Mouse (Mus musculus) cerebellum, adult 9-11 months (tissue): Measurements from ENCODE around the gene Gnb2.

Experiments
- DNase-seq: peaks from one replicate; pipeline ENCODE4 v3.0.0; 2022

Gnb2 gene

DNA sequence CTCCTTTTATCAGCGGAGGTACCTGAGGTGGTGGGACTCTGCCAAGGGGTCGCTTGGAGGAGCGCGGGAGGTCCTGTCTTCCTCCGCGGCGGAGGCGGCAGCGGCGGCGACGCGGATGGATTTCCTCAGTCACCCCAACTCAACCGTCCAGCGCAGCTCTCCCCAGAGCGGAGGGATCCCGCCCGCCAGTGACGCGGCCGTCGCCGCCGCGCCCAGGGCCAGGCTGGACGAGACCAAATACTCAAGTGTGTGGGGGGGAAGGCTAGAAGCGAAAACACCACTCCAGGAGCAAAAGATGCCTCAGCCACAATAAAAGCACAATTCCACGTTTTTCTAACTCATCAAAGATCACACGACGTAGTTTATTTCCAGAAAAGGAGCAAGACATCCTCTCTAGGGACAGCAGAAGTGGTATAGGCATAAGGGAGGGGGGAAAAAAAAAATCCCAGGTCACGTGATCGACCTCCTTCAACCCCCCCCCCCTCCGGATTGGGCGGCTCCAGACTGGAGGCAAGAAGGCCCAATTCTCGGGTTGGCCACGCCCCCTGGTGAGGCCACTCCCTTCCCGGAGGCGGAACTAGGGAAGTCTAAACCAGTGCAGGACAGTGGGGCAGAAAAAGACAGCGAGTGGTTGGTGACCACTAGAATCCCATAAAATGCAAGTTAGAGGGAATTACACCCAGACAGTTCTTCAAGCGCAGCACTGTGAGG lies at the start of gene Gnb2, which contains the start of gene Epo:
Gene Gnb2 (minus strand): TSS at position 394 of the 711 bp plus-strand sequence.
Gene Epo (minus strand): TSS at position 126 of the 711 bp plus-strand sequence.
- peak; percentile 98 for DNase-seq

DNA sequence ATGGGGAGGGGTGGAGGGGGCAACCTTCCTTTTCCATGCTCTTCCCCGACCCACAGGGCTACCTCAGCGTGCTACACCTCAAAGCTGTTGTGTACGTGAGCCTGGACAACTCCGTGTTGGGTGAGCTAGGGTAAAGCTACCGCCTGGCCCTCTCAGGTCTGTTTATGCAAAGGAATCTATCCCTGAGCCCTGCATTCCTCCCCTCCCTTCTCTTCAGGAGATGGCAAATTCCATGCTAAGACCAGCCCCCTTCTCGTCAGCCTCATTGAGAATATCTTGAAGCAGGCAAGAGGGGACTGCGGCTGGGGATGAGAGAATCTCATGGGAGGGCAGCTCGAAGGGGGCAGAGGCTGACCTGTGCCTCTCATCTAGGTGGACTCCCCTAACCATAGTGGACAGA lies 49.4 kb upstream of the Gnb2 start:
- no peak for DNase-seq

DNA sequence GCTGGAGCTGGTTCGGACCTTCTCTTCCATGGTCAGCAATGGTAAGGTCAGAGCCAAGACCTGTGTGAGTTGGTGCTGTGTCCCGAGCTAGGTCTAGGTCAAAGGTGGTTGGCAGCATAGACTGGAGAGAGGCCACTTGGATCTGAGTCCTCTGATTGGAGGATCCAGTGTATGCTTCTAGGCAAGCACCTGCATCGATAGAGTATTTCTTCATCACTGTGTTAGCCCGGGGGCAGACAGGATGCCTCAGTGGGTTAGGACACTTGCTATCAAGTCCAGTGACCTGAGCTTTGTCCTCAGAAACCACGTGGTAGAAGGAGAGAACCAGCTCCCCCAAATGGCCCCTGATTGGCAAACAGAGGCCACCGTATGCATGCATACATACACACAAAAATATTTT lies 46.9 kb upstream of the Gnb2 start:
- DNase-seq, result no peak

DNA sequence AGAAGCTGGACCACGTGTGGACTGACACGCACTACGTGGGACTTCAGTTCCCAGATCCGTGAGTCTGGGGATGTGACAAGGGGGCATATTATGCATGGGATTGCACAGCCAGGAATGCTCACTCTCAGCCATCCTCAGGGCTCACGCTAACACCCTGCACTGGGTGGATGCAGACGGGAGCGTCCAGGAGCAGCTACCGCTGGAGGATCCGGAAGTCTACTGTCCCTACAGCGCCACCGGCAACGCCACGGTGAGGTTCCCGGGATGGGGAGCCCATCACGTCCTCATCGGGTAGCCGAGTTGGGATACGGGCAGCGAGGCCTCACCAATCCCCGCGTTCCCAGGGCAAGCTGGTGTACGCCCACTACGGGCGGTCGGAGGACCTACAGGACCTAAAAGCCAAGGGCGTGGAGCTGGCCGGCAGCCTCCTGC lies 41.2 kb upstream of the Gnb2 start:
- DNase-seq, result peak; percentile 86

DNA sequence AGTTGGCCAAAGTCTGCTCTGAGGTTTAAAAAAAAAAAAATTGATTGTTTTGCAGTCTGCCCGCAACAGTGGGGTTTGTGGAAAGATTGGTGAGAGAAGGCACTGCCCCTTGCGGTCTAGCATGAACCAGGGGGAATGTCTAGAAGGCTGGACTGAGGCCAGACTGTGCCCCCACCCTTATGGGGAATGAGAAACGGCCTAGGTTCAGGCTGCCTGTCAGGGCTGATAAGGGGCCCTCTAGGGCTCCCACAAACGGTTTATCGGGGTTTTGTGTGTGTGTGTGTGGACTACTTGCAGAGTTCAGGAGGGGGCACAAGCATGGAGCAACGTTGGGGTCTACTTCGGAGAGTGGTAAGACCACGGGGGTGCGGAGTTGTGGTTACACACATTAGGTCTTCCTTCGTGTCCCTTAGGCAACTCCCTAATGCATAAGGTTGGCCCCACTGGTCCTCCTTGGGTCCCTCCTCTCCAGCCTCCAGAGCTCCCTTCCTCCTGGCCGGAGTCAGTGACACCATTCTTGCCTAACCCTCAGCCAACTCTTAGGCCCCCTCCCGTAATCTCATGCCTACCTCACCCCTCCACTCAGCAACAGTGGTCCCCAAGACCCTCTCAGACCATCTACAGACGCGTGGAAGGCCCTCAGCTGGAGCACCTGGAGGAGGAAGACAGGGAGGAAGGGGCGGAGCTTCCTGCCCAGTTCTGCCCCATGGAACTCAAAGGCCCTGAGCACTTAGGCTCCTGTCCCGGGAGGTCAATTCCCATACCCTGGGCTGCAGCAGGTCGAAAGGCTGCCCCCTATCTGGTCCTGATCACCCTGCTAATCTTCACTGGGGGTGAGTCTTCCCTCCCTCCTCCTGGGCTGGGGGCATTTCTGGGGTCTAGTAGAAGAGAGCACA lies 37.6 kb upstream of the Gnb2 start:
- no peak for DNase-seq

DNA sequence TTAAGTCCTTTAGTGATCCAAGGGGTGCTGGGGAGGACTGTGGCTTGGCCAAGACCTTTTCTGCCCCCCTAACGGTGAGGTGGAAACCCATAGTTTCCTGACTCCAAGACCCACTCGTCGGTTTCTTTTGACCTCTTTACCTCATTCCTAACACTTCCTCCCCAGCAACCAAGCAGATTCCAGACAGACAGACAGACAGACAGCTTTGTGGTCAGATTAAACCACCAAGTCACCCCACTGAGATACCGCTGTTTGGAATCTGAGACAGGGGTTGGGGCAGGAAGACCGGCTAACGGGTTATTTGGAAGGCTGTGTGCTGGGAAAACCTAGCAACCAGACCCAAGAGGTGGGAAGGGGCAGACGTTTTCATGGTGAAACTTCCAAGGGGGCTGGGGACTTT lies 36.9 kb upstream of the Gnb2 start:
- no peak for DNase-seq

DNA sequence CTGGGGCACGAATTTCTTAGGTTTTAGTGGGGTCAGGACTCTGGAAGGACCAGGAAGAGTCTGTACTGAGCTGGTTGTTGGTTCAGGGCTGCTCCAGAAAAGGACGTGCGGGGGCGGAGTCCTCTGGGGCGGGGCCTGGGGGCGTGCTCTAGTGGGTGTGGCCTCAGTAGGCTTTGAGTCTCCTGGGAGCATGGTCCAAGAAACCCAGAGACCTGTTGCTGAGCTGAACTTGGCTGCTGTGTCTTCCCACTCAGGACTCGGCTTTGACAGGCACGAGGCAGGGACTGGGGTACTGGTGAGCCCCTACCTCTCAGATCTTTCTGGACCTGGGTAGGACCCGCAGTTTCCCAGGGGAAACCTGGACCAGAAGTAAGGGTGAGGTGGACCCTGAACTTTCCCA lies 36.4 kb upstream of the Gnb2 start, which contains the start of gene Tfr2:
Gene Tfr2 (plus strand): TSS at position 176 of the 400 bp plus-strand sequence.
- DNase-seq, result no peak

DNA sequence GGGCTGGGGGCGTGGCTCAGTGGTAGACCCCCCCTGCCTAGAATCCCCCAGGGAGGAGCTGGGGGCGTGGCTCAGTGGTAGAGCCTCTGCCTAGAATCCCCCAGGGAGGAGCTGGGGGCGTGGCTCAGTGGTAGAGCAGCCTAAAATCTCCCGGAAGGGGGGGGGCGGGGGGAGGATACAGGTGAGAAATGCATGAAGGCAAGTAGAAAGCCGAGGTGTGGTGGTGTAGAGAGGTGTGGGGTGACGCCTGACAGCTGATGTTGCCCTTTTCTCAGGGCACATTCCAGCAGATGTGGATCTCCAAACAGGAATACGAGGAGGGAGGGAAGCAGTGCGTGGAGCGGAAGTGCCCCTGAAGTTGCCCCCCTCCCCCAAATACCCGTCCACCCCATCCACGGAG lies 35.7 kb upstream of the Gnb2 start:
- no peak for DNase-seq

DNA sequence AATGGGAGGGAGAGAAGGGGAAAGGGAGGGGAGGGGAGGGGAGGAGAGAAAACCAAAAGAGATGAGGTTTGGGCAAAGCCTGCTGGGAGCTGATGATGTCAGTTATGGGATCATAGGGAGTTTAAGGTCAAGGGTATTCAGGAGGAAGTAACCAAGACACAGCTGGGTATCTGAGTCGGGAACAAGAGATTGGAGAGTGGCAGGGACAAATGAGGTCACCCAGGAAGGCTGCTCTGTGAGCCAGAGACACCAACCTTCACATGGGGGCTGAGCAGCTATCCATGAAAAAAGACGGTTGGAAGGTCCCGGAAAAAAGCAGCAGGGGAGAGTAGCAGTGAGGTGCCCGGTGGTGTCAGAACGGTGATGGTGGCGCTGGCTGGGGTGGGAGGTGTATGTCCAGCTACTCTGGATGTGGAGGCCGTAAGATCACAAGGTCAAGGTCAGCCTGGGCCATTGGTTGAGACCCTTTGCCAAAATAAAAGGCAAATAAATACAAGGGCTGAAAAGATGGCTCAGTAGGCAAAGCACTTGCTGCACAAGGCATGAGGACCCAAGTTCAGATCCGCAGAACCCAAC lies 35.0 kb upstream of the Gnb2 start:
- DNase-seq, result no peak

DNA sequence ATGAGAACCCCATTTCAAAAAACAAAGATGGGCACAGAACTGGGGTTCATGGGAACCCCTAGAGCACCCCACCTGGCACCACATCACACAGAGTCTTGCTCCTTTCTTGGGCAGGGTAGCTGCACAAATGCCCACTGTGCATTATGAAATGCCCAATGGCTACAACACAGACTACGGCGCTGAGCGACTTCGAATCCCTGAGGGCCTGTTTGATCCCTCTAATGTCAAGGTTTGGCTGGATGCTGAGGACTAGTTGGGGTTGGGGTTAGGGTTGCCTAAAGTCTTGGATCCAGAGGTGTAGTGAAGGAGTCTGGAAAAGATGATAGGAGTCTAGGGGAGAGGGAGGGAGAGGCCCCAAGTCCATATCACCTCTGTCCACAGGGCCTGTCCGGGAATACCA lies 33.1 kb upstream of the Gnb2 start:
- DNase-seq, result no peak

DNA sequence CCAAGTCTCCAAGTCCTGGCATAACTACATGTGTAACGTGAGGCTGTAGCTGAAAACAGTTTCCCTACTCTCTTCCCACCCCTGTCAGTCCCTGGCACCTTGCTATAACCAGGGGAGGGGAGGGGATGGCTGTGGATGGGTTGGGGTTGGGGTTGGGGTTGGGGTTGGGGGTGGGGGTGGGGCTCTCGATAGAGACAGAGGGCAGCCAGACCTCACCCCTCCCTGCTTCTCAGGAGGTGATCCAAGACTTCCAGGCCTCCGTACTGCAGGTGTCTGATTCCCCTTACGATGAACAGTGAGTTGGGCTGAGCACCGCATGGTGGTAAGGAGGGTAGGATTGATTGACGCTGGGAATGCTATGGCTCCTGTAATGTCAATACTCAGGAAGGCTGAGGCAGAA lies 32.4 kb upstream of the Gnb2 start:
- no peak for DNase-seq

DNA sequence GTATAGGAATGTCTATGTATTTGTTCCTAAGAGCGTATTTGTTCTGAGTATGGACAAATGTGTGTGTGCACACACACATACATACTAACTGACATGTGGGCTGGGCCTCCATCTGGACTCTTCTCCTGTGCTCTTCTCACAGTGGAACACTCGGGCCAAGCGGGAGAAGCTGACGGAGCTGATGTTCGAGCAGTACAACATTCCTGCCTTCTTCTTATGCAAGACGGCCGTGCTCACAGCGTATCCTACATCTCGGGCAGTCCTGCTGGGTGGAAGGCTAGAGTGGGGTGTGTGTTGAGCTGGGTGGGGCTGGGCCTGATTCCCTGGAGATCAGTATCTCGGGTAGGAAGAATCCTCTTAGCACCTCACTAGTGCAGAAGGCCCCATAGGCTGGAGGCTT lies 29.7 kb upstream of the Gnb2 start:
- no peak for DNase-seq

DNA sequence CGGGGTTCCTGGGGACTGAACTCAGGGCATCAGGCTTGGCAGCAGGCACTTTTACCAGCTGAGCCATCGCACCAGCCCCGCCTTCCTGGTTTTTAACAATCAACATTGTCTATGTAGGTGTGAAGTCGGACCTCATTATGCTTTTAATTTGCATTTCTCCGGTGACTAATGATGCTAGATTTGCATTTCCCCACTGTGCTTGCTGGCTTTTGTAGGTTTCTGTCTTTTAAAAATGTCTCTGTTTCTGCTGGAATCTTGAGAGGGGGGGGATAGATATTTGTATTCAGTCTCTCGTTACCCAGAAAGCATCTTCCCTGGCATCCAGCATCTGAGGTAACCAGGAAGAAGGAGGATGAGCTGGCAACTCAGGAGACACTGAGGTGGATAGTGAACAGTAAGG lies 28.2 kb upstream of the Gnb2 start:
- no peak for DNase-seq

DNA sequence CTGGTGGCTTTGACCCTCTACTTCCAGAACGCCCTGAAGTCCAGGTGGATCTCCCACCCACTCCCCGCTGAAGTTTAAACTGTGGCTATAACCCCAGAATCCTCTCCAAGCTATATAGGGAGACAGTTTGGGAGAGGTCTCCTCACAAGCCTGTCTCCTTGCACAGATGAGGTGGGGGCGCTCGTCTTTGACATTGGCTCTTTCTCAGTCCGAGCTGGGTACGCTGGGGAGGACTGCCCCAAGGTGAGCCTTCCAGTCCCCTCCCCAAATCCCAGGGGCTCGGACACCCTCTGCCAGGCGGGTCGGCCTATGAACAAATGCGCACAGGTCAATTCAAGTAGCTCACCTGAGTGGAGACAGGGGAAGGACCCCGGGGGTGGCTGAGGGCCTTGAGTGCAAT lies 20.6 kb upstream of the Gnb2 start:
- DNase-seq, result peak; percentile 63

DNA sequence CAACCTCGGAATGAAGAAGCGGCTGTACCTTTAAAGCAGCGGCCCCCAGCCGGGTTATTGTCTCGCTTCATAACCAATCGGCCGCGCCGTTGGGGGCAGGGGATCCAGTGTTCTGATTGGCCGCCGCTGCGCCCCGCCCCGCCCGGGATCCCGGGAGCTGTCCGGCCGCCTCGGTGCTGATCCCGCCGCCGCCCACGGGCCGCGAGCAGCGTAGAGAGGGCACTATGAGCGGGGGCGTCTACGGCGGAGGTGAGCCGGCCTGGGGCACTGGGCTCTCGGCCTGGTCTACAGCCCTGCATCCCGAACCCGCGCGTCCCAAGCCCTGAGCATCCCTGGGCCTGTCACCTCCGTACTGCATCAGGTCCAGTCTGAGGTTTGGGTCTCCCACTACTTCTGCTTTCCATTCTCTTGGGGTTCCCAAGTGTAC lies 20.1 kb upstream of the Gnb2 start, which contains the start of gene Actl6b:
Gene Actl6b (plus strand): TSS at position 107 of the 427 bp plus-strand sequence.
- DNase-seq, result peak; percentile 95

DNA sequence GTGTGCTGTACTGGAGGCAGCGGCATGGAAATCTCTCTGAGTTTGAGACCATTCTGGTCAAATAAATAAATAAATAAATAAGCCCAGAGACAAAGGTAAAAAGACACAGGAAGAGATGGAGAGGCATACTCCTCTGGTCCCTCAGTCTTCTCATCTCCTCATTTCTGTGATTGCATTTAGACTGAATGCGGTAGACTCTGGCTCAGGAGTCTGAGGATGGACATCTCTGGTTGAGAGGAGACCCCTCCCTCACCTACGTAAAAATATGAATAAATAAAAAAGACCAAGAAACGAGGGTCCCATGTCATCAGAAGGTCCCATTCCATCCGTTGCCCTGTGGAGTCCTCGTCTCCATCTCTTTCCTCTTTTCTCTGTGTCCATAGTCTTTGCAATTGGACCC lies 19.7 kb upstream of the Gnb2 start:
- no peak for DNase-seq

DNA sequence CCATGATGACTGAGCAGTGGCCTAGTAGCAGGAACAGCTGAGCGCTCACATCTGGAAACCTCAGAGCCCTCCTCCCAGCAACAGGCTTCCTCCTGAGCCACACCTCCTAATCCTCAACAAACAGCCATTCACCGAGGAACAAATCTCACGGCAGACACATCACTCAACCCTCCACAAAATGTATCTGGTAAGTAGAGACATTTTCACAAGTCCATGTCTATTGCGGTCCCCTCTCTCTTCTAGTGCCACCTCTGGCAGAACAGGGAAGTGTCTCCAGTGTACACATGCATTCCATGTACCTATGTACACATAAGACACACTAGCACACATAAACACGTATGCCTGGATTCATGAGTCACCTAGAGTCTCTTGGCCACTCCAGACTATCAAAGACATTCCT lies 17.8 kb upstream of the Gnb2 start:
- no peak for DNase-seq

DNA sequence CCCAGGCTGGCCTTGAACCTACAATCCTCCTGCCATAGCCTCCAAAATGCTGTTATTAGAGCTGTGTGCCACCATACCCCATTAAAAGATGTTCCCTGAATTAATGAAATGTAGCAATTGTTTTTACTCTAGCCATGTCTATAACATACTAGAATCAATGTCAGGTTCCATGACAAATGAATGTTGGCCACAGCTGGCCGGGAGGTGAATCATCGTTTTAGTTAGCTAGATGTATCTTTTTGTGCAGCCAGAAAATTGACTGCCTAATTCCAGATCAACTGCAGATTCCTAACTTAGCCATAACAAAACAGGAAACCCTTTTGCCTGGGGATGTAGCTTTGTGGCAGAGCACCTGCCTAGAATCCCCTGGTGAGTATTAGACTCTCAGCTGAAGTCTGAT lies 16.5 kb upstream of the Gnb2 start:
- DNase-seq, result no peak

DNA sequence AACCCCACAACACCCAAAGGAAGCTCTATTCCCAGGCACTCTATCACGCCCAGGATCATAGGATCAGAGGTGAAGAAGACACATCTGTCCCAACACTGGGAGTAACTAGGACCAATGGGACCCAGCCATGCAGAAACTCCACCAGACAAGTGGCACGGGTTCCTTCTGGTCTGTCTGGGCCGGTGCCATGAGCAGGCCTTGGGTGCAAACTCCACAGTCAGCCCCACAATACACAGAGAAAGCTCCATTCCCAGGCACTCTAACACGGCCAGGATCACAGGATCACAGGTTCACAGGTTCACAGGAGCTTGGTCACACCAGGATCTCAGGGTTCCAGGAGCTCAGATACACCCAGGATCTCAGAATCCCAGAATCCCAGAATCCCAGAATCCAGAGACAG lies 12.3 kb upstream of the Gnb2 start:
- no peak for DNase-seq

DNA sequence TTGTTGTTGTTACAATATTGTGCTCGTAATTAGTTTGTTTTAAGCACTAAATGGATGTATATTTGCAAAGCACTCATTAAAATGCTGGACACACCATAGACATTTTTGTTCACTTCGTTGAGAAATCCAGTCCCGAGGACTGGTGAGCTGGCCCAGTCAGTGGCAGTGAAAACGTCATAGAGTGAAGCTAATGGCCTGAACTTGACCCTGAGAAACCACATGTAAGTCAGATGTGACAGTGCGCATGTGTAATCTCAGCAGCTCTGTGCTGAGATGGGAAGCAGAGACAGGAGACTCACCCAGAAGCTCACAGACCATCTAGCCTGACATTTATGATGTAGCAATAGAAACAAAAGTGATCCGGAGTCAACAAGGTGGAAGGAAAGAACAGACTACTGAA lies 11.6 kb upstream of the Gnb2 start:
- DNase-seq, result no peak

DNA sequence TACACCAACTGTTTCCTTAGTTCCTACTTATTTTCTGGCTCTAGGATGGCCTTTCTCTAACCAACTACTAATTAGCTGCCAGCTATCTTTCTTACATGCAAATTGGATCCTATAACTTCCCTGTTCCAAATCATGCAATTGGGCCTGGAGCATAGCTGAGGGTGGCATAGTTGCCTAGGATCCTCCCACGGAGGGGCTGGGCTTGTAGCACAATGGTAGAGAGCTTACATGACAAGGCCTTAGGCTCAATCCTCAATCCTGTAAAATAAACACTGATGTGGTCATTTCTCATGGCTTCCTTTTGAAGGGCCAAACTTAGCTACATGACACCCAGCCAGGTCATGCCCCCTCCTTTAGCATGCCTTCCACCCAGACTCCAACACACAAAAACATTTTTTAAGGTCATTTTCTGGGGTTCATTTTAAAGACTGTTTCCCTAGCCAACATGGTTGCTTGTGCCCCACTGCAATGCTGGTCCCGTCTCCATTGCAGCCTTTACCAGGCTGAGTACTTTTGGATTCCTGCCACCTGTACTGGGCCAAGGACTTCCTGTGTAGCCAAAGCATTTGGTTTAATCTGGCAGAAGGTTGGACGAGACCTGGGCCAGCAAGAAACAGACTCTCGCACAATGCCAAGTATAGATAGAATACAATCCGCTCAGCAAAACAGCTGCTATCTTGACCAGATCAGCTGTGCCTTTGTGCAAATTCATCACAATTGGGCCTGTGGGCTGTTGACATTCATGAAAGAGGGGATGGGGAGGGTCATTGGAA lies 8.6 kb upstream of the Gnb2 start:
- DNase-seq, result peak; percentile 89

DNA sequence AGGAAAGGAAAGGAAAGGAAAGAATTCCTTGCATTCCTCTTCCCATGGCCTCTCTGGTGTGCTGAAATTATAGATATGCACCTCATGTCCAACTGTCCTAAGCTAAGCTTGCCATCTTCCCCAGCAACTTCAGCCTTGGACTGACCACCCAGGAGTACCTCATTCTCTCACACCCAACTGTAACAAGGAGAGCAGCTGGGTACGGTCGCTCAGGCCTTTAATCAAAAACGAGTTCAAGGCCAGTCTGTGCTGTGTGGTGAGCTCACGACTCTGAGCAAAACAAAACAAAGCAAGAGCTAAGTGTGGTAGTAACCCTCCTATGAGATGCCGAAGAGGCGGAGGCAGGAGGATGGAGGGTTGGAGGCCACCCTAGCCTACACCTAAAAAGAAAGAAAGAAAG lies 7.7 kb upstream of the Gnb2 start:
- DNase-seq, result no peak

DNA sequence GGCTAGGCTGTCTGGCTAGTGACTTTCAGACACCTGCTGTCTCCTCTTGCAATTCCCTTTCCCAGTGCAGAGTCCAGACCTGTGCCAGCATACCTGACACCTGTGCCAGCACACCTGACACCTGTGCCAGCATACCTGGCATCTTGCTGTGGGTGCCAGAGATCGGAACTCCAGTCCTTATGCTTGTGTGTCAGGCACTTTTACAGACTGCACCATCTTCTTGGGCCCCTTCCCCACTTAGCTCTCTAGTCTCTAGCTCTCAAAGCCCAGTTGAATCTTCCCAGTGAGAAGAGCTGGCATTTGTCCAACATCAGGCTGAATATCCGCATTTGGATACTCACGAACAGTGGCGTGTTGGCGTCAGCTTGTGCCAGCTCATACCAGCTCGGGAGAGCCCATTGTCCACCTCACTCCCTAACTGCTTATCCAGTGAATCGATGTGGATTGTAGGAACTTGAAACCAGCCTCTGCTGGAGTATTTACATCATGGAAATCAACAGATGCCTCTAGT lies 6.0 kb upstream of the Gnb2 start:
- DNase-seq, result peak; percentile 88
